Comparison of ENCODE assay signal across 13 mouse cellular contexts in genomic region chr4:95070407-95070806, GRCm38 (mm10).
"Had no signal": no experiment of that assay in that cellular context is flagged by ENCODE, and none has a peak within 500 bp of the region (broad histone marks: within the 10 kb centered on the region; RNA-seq: fewer than 3 reads in every experiment).

No protein-coding gene starts in this region.

- H3K9me3 ChIP-seq: limb, embryonic 12.5 days; midbrain, embryonic 15.5 days; neural tube, embryonic 12.5 days had no signal

- H3K4me1 ChIP-seq: midbrain, embryonic 15.5 days had no signal

- H3K4me2 ChIP-seq: limb, embryonic 12.5 days; midbrain, embryonic 11.5 days; midbrain, embryonic 15.5 days; neural tube, embryonic 12.5 days had no signal

- H3K27ac ChIP-seq: left cerebral cortex, adult 2 months; limb, embryonic 12.5 days; liver, embryonic 14.5 days; midbrain, embryonic 15.5 days; neural tube, embryonic 12.5 days had no signal

- H3K36me3 ChIP-seq: limb, embryonic 12.5 days; midbrain, embryonic 15.5 days; neural tube, embryonic 12.5 days had no signal

- H3K27me3 ChIP-seq: limb, embryonic 12.5 days; midbrain, embryonic 15.5 days; neural tube, embryonic 12.5 days had no signal

- ATAC-seq: midbrain, embryonic 15.5 days had no signal

- H3K4me3 ChIP-seq: left cerebral cortex, adult 2 months; limb, embryonic 12.5 days; midbrain, embryonic 15.5 days; neural tube, embryonic 12.5 days had no signal

- DNase-seq: kidney, adult 11 months; kidney, adult 9 months; kidney, postnatal 14 days; liver; lung, adult 18-20 months; lung, postnatal 36 days; thymus, postnatal 4 days had no signal

- H3K9ac ChIP-seq: limb, embryonic 12.5 days; liver, embryonic 14.5 days; midbrain, embryonic 15.5 days; neural tube, embryonic 12.5 days had no signal
